Mouse (Mus musculus) myocyte (in vitro differentiated cells): ENCODE data around the gene Gm10134. TPM values are rescaled to one million over a fixed set of nuclear protein-coding genes. Genes with fewer than 3 reads are reported as not detected.
"Not testable (repeated sequence)": the region's sequence is repeated elsewhere in the genome, so short reads cannot be mapped to it uniquely, and the experiment has no call there.

Source experiments
- H3K27me3 ChIP-seq: one replicate; pipeline ENCODE4 v1.6.1; 2011; ENCODE audit not compliant: control insufficient read depth, insufficient read depth, insufficient read length
- H3K36me3 ChIP-seq: one replicate; pipeline ENCODE4 v1.6.1; 2011; ENCODE audit not compliant: control insufficient read depth, insufficient read depth
- H3K4me2 ChIP-seq: one replicate; pipeline ENCODE4 v1.6.1; 2011; ENCODE audit warnings: low read depth, control low read depth
- H3K4me3 ChIP-seq: one replicate; pipeline ENCODE4 v1.5.1; 2011; ENCODE audit warnings: mild to moderate bottlenecking, control low read depth, moderate library complexity
- H3K79me2 ChIP-seq: one replicate; pipeline ENCODE4 v1.6.1; 2011; ENCODE audit not compliant: control insufficient read depth, insufficient read depth
- H3ac ChIP-seq: one replicate; pipeline ENCODE4 v1.6.1; 2011; ENCODE audit not compliant: control insufficient read depth, insufficient read length
- CEBPB ChIP-seq: IDR thresholded peaks from 2 replicates; pipeline ENCODE4 v1.6.1; 2011; ENCODE audit warnings: mild to moderate bottlenecking, moderate library complexity; ENCODE audit not compliant: poor library complexity, insufficient read depth, severe bottlenecking
- E2F4 ChIP-seq: IDR thresholded peaks from one replicate; pipeline ENCODE4 v1.6.1; 2011; ENCODE audit warnings: mild to moderate bottlenecking, control low read depth, moderate library complexity; ENCODE audit not compliant: insufficient read depth
- MAX ChIP-seq: IDR thresholded peaks from one replicate; pipeline ENCODE4 v1.6.1; 2011; ENCODE audit warnings: low read depth, mild to moderate bottlenecking, control low read depth
- MYOD1 ChIP-seq, 3 experiments: IDR thresholded peaks; one replicate each; pipeline ENCODE4 v1.6.1; 2011; ENCODE audit warnings: control low read depth in 2 of 3, low read depth in 2 of 3, mild to moderate bottlenecking in 2 of 3, moderate library complexity in 1 of 3; ENCODE audit not compliant: insufficient read length in 2 of 3, control insufficient read depth in 1 of 3
- MYOG ChIP-seq, 3 experiments: IDR thresholded peaks; one replicate each; pipeline ENCODE4 v1.6.1; 2011; ENCODE audit warnings: control low read depth in 2 of 3, low read depth in 2 of 3, mild to moderate bottlenecking in 2 of 3; ENCODE audit not compliant: insufficient read length in 2 of 3, control insufficient read depth in 1 of 3, insufficient read depth in 1 of 3
- POLR2A ChIP-seq: IDR thresholded peaks from one replicate; pipeline ENCODE4 v1.6.1; 2011; ENCODE audit warnings: low read depth, mild to moderate bottlenecking, control low read depth, moderate library complexity; ENCODE audit not compliant: insufficient read length
- POLR2AphosphoS2 ChIP-seq: IDR thresholded peaks from one replicate; pipeline ENCODE4 v1.6.1; 2011; ENCODE audit warnings: low read depth, control low read depth; ENCODE audit not compliant: insufficient read length
- REST ChIP-seq: IDR thresholded peaks from one replicate; pipeline ENCODE4 v1.6.1; 2011; ENCODE audit warnings: mild to moderate bottlenecking, control low read depth, moderate library complexity; ENCODE audit not compliant: insufficient read depth, insufficient read length
- SRF ChIP-seq: IDR thresholded peaks from one replicate; pipeline ENCODE4 v1.6.1; 2011; ENCODE audit warnings: low read depth; ENCODE audit not compliant: control insufficient read depth, insufficient read length
- TCF12 ChIP-seq: IDR thresholded peaks from one replicate; pipeline ENCODE4 v1.6.1; 2011; ENCODE audit warnings: mild to moderate bottlenecking, control low read depth; ENCODE audit not compliant: poor library complexity, insufficient read depth, severe bottlenecking
- TCF3 ChIP-seq: IDR thresholded peaks from one replicate; pipeline ENCODE4 v1.6.1; 2011; ENCODE audit warnings: low read depth, control low read depth; ENCODE audit not compliant: insufficient read length
- USF1 ChIP-seq: IDR thresholded peaks from one replicate; pipeline ENCODE4 v1.6.1; 2011; ENCODE audit warnings: low read depth, mild to moderate bottlenecking, control low read depth, moderate library complexity
- polyA plus RNA-seq: library from polyadenylated mRNA; unstranded; fragments of >200 nt; fragmentation: generic; extraction: Trizol; gene quantifications from one replicate; pipeline ENCODE4 v1.2.1, GENCODE M21; 2012; ENCODE audit warnings: missing spikeins

The Gm10134 gene
- polyA plus RNA-seq, 1 experiment: not detected

GRCm38 (mm10) chr2:28467860-28468485 lies 37.9 kb upstream of the Gm10134 start, which contains the start of gene Mrps2:
Gene Mrps2 (plus strand): TSS chr2:28468066.
- Histone ChIP-seq H3K79me2 (peaks cover 10% of the 10 kb centered on the region), H3K4me2 (peak within 1 kb of the TSS; percentile 98), H3ac (peak within 1 kb of the TSS; percentile 5), H3K4me3 (peak within 1 kb of the TSS; percentile 68), H3K36me3 (peaks cover 14% of the 10 kb centered on the region), H3K27me3 (peaks cover 10% of the 10 kb centered on the region)
- TF ChIP-seq USF1 (no peak), MAX (no peak), REST (no peak), E2F4 (no peak), MYOG (IDR thresholded peaks at IDR 0.05; ENCODE audit: control insufficient read depth in 1 of 3, insufficient read depth in 1 of 3, insufficient read length in 2 of 3, low read depth in 2 of 3) (peak in 1 of 3 experiments; percentile 14), TCF12 (no peak), TCF3 (no peak), CEBPB (no peak), MYOD1 (IDR thresholded peaks at IDR 0.05; ENCODE audit: control insufficient read depth in 1 of 3, insufficient read length in 2 of 3, low read depth in 2 of 3) (no peak), POLR2AphosphoS2 (peak; percentile 86), SRF (no peak), POLR2A (peak; percentile 94)

GRCm38 (mm10) chr2:28468486-28469225 lies 37.2 kb upstream of the Gm10134 start:
- peak overlapping the region; percentile 5 for H3ac ChIP-seq
- peak overlapping the region; percentile 68 for H3K4me3 ChIP-seq
- H3K4me2 ChIP-seq: peak overlapping the region; percentile 98
- peaks cover 10% of the 10 kb centered on the region for H3K27me3 ChIP-seq
- TF ChIP-seq POLR2A: no peak
- no peak for TF ChIP-seq MYOD1 (IDR thresholded peaks at IDR 0.05; ENCODE audit: control insufficient read depth in 1 of 3, insufficient read length in 2 of 3, low read depth in 2 of 3)
- TF ChIP-seq E2F4: no peak
- TF ChIP-seq TCF3: no peak
- TF ChIP-seq MAX: no peak
- TF ChIP-seq CEBPB: no peak
- no peak for TF ChIP-seq USF1
- TF ChIP-seq TCF12: no peak
- no peak for TF ChIP-seq SRF
- TF ChIP-seq POLR2AphosphoS2: no peak
- no peak for TF ChIP-seq REST
- no peak for TF ChIP-seq MYOG (IDR thresholded peaks at IDR 0.05; ENCODE audit: control insufficient read depth in 1 of 3, insufficient read depth in 1 of 3, insufficient read length in 2 of 3, low read depth in 2 of 3)
- H3K36me3 ChIP-seq: peaks cover 14% of the 10 kb centered on the region
- peaks cover 10% of the 10 kb centered on the region for H3K79me2 ChIP-seq

- no peak overlapping the region for H3ac ChIP-seq
- TF ChIP-seq MYOG (IDR thresholded peaks at IDR 0.05; ENCODE audit: control insufficient read depth in 1 of 3, insufficient read depth in 1 of 3, insufficient read length in 2 of 3, low read depth in 2 of 3): no peak
- TF ChIP-seq POLR2AphosphoS2: no peak
- no peak for TF ChIP-seq E2F4
- no peak for TF ChIP-seq TCF3
- no peak for TF ChIP-seq USF1
- TF ChIP-seq SRF: no peak
- TF ChIP-seq MYOD1 (IDR thresholded peaks at IDR 0.05; ENCODE audit: control insufficient read depth in 1 of 3, insufficient read length in 2 of 3, low read depth in 2 of 3): no peak
- TF ChIP-seq CEBPB: no peak
- TF ChIP-seq REST: no peak
- no peak for TF ChIP-seq MAX
- TF ChIP-seq TCF12: no peak
- no peak for TF ChIP-seq POLR2A
- peaks cover 14% of the 10 kb centered on the region for H3K36me3 ChIP-seq
- H3K27me3 ChIP-seq: peaks cover 8% of the 10 kb centered on the region
- H3K4me2 ChIP-seq: no peak overlapping the region
- H3K4me3 ChIP-seq: no peak overlapping the region
- H3K79me2 ChIP-seq: peaks cover 10% of the 10 kb centered on the region
Measured at GRCm38 (mm10) chr2:28469461-28469860, 36.4 kb upstream of the Gm10134 start.

GRCm38 (mm10) chr2:28470591-28470990 lies 35.3 kb upstream of the Gm10134 start:
- TF ChIP-seq USF1 (no peak), REST (no peak), MYOG (IDR thresholded peaks at IDR 0.05; ENCODE audit: control insufficient read depth in 1 of 3, insufficient read depth in 1 of 3, insufficient read length in 2 of 3, low read depth in 2 of 3) (no peak), POLR2A (no peak), TCF3 (no peak), MAX (no peak), CEBPB (no peak), TCF12 (no peak), POLR2AphosphoS2 (no peak), SRF (no peak), E2F4 (no peak), MYOD1 (IDR thresholded peaks at IDR 0.05; ENCODE audit: control insufficient read depth in 1 of 3, insufficient read length in 2 of 3, low read depth in 2 of 3) (no peak)
- H3K4me3 ChIP-seq: no peak overlapping the region
- peaks cover 10% of the 10 kb centered on the region for H3K79me2 ChIP-seq
- H3ac ChIP-seq: no peak overlapping the region
- H3K4me2 ChIP-seq: no peak overlapping the region
- H3K27me3 ChIP-seq: no peaks in the 10 kb centered on the region
- peaks cover 14% of the 10 kb centered on the region for H3K36me3 ChIP-seq

- H3K4me2 ChIP-seq, H3K4me3 ChIP-seq: not testable (repeated sequence)
Measured at GRCm38 (mm10) chr2:28472011-28472410, 33.9 kb upstream of the Gm10134 start.

GRCm38 (mm10) chr2:28477993-28478392 lies 27.9 kb upstream of the Gm10134 start:
- not testable (repeated sequence) for H3ac ChIP-seq, H3K36me3 ChIP-seq, H3K4me3 ChIP-seq, H3K4me2 ChIP-seq, H3K27me3 ChIP-seq, H3K79me2 ChIP-seq

More at GRCm38 (mm10) chr2:28472011-28472410, 33.9 kb upstream of the Gm10134 start:
- peaks cover 14% of the 10 kb centered on the region for H3K36me3 ChIP-seq
- H3K27me3 ChIP-seq, H3K79me2 ChIP-seq, H3ac ChIP-seq: not testable (repeated sequence)
